Mouse (Mus musculus) bone marrow, adult 2 months (tissue): Measurements from ENCODE around the gene Taf6.

Source experiments
- CTCF ChIP-seq: fragments of 200-500 bp; IDR thresholded peaks from 2 replicates; pipeline ENCODE4 v1.5.1; 2011; ENCODE audit warnings: low read length, control low read depth; ENCODE audit not compliant: control insufficient read depth, insufficient read depth
- POLR2A ChIP-seq: fragments of 200-500 bp; IDR thresholded peaks from 2 replicates; pipeline ENCODE4 v1.6.1; 2011; ENCODE audit warnings: low read depth, mild to moderate bottlenecking, control low read depth, low read length, borderline replicate concordance; ENCODE audit not compliant: control insufficient read depth

DNA sequence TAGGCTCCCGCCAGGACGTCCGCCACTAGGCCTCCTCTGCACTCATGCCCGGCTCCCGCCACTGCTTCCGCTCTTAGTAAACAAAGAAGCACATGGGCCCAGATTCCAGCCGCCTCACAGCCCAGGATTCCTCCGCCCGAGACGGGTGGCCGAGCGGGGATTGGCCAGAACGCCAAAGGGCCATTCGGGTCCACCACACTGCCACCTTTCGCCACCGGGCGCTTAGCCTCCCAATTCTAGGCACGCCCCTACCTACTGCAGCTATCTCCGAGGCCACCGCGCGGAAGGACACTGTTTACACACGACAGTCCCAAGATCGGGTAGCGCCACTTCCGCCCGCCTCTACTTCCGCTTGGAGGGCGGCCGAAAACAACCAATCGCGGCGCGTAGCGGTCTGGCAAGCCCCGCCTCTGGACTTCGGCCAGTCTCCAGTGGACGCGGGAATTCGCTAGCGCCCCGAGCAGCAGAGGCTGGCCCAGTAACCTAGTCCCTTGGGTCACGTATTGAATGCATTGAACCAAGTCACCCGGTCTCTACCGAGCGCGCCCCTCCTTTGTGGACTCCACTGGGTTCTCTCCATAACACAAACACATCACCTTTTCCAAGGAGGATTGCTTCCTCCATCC, 16.2 kb downstream of the Taf6 start:
- TF ChIP-seq POLR2A (peak; percentile 45; the same call in 1 of the 2 replicates), CTCF (no peak; the same call in 1 of the 2 replicates)
